In genomic region chr19:5567534-5568469, GRCm38 (mm10) we compare ENCODE assay signal across 8 mouse cellular contexts. TPM values are rescaled to one million over a fixed set of nuclear protein-coding genes. Genes with fewer than 3 reads are reported as not detected.
DNase-seq lines count a peak whose midpoint lies in the region; ATAC-seq and TF ChIP-seq lines count a peak whose summit lies in the region.

Gene Ap5b1 (plus strand): TSS chr19:5568025.

- H3K9ac ChIP-seq in forebrain, postnatal 0 days: peak within 1 kb of the TSS; percentile 83
- peak within 1 kb of the TSS; percentile 63 for H3K9ac ChIP-seq in lung, embryonic 15.5 days

- H3K4me3 ChIP-seq in G1E (ENCODE audit: low read depth, low read length): peak within 1 kb of the TSS; percentile 83
- H3K4me3 ChIP-seq in forebrain, postnatal 0 days (ENCODE audit: low read depth, low read length): peak within 1 kb of the TSS; percentile 74
- peak within 1 kb of the TSS; percentile 81 for H3K4me3 ChIP-seq in lung, embryonic 15.5 days

- peaks cover 40% of the 10 kb centered on the region for H3K36me3 ChIP-seq in G1E (replicated peaks)
- H3K36me3 ChIP-seq in forebrain, postnatal 0 days (ENCODE audit: insufficient read depth): peaks cover 21% of the 10 kb centered on the region; the same call in 1 of the 2 replicates
- H3K36me3 ChIP-seq in lung, embryonic 15.5 days: peaks cover 2% of the 10 kb centered on the region; the same call in 1 of the 2 replicates

- WGBS in forebrain, postnatal 0 days: 2% methylated on average over 85 of the region's 102 CpGs
- under 1% methylated on average over 102 of the region's 102 CpGs for WGBS in lung, embryonic 15.5 days

- H3K4me2 ChIP-seq in forebrain, postnatal 0 days (ENCODE audit: low read depth): peak within 1 kb of the TSS; percentile 92
- peak within 1 kb of the TSS; percentile 94 for H3K4me2 ChIP-seq in lung, embryonic 15.5 days

- peak within 1 kb of the TSS; percentile 89 for H3K27ac ChIP-seq in forebrain, postnatal 0 days (ENCODE audit: low read depth, low read length)
- H3K27ac ChIP-seq in lung, embryonic 15.5 days: peak within 1 kb of the TSS; percentile 93

- peak; percentile 88 for TF ChIP-seq CTCF in G1E (IDR thresholded peaks at IDR 0.05; ENCODE audit: low read depth, low read length)
- TF ChIP-seq CTCF in forebrain, postnatal 0 days (IDR thresholded peaks at IDR 0.05; ENCODE audit: low read depth): peak; percentile 95

- DNase-seq in G1E (ENCODE audit: low spot score): peak; percentile 96
- DNase-seq in cerebellum, adult 18-20 months: peak; percentile 90 to 96
- DNase-seq in forebrain, postnatal 0 days: peak; percentile 92
- peak; percentile 93 for DNase-seq in heart, postnatal 4 days
- DNase-seq in layer of hippocampus, adult 8-10 months (ENCODE audit: low spot score in 2 of 2): peak; percentile 72 to 89
- DNase-seq in ovary, adult 18-20 months (ENCODE audit: low spot score): peak; percentile 83
- DNase-seq in thymus, postnatal 0 days (ENCODE audit: low spot score): peak; percentile 89

- no peaks in the 10 kb centered on the region for H3K9me3 ChIP-seq in G1E (replicated peaks)
- no peaks in the 10 kb centered on the region for H3K9me3 ChIP-seq in forebrain, postnatal 0 days (ENCODE audit: low read length)
- no peaks in the 10 kb centered on the region for H3K9me3 ChIP-seq in lung, embryonic 15.5 days

- peaks cover 16% of the 10 kb centered on the region for H3K27me3 ChIP-seq in G1E (ENCODE audit: insufficient read depth, low read length)
- peaks cover under 1% of the 10 kb centered on the region; the same call in 1 of the 2 replicates for H3K27me3 ChIP-seq in forebrain, postnatal 0 days (ENCODE audit: insufficient read depth, low read length)
- H3K27me3 ChIP-seq in lung, embryonic 15.5 days: peaks cover 14% of the 10 kb centered on the region

- H3K4me1 ChIP-seq in G1E (ENCODE audit: insufficient read depth, low read depth, low read length): peaks cover 48% of the 10 kb centered on the region
- peaks cover 8% of the 10 kb centered on the region; the same call in 1 of the 2 replicates for H3K4me1 ChIP-seq in forebrain, postnatal 0 days (ENCODE audit: insufficient read depth)
- H3K4me1 ChIP-seq in lung, embryonic 15.5 days: peaks cover 21% of the 10 kb centered on the region

- ATAC-seq in G1E (ENCODE audit: extremely low read depth, insufficient number of reproducible peaks, low FRiP score, poor library complexity, severe bottlenecking): peak; percentile 30; the same call in 1 of the 2 replicates
- peak; percentile 91 for ATAC-seq in forebrain, postnatal 0 days
- ATAC-seq in lung, embryonic 15.5 days (ENCODE audit: borderline replicate concordance, extremely low read depth, low FRiP score, low TSS enrichment): peak; percentile 90

RNA-seq across cellular contexts. Expression of gene Ap5b1, which starts in this region (rescaled TPM):
- total RNA-seq in G1E (2014; fragmentation: Nextera tagmentation): 8.5 and 11.0 TPM in 2 replicates
- total RNA-seq in G1E (2017): 5.5 and 6.5 TPM in 2 replicates
- polyA plus RNA-seq in G1E (2012): 15.5 and 16.4 TPM in 2 replicates
- total RNA-seq in forebrain, postnatal 0 days (2014; rRNA removed): 9.0 and 9.5 TPM in 2 replicates
- polyA plus RNA-seq in forebrain, postnatal 0 days (2015; fragmentation: Nextera tagmentation; extraction: Ambion mirVana): 1.2 and 1.6 TPM in 2 replicates
- total RNA-seq in heart, postnatal 4 days (2021): 1 to 10 TPM; 3.8 to 4.6 TPM
- 1 to 10 TPM; 5.8 to 8.7 (median 6.6) TPM for total RNA-seq in layer of hippocampus, adult 8-10 months (2022)
- polyA plus RNA-seq in lung, embryonic 15.5 days (2015; fragmentation: Nextera tagmentation; extraction: Ambion mirVana): 5.7 and 5.9 TPM in 2 replicates
- polyA plus RNA-seq in thymus, postnatal 0 days (2015; fragmentation: Nextera tagmentation; extraction: Ambion mirVana): 8.9 and 9.8 TPM in 2 replicates

Comparison
In these comparisons a context has a peak if more than half of its experiments do, and no peak if none do; other contexts are left out.
1. Peak in every context shown above with its lines: DNase-seq, ATAC-seq, H3K4me3 ChIP-seq and H3K27ac ChIP-seq.
2. ATAC-seq: peak in every context shown above with its lines; median percentile 91 in forebrain, postnatal 0 days; 90 in lung, embryonic 15.5 days; 30 in G1E.